Mouse (Mus musculus): ENCODE data around the gene Mri1. TPM values are rescaled to one million over a fixed set of nuclear protein-coding genes. Genes with fewer than 3 reads are reported as not detected.

Mri1 gene
- polyA plus RNA-seq, 1 experiment from 2014 or later: 95.9 TPM

DNA sequence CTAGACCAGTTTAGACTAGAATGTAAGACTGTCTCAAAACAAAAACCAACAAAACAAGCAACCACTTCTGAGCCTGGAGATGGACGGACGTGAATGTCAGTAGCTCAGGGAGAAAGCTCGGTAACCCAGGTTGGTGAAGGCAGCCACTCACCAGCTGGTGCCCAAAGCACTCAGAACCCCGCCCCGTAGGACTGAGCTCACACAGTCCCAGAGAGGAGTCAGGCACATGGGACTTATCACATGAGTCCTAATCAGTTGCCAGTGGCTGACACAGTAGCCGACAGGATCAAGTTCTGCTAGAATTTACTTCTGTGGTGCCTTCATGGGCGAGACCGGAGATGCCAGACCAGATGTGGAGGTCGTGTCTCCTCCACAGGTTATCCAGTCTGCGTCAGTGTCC is 23.7 kb upstream of the Mri1 start:
- H3K27me3 ChIP-seq (replicated peaks; ENCODE audit: control insufficient read depth, insufficient read depth, low read length): no peaks in the 10 kb centered on the region
- H3K9me3 ChIP-seq (ENCODE audit: control insufficient read depth, low read length): no peaks in the 10 kb centered on the region
- no peak for DNase-seq (ENCODE audit: low spot score)
- H3K36me3 ChIP-seq (ENCODE audit: control insufficient read depth, insufficient read depth, low read length): no peaks in the 10 kb centered on the region
- H3K9ac ChIP-seq (ENCODE audit: low read depth, low read length): no peak overlapping the region
- H3K4me2 ChIP-seq: no peak overlapping the region
- no peak overlapping the region for H3K4me3 ChIP-seq (ENCODE audit: low read depth, low read length)
- no peak for ATAC-seq (replicated peaks; ENCODE audit: low FRiP score)
- H3K27ac ChIP-seq (ENCODE audit: low read depth, low read length): no peak overlapping the region
- 57% methylated on average over 10 of the region's 10 CpGs for WGBS
- H3K4me1 ChIP-seq (replicated peaks; ENCODE audit: control insufficient read depth, insufficient read depth, low read length): peaks cover 7% of the 10 kb centered on the region

DNA sequence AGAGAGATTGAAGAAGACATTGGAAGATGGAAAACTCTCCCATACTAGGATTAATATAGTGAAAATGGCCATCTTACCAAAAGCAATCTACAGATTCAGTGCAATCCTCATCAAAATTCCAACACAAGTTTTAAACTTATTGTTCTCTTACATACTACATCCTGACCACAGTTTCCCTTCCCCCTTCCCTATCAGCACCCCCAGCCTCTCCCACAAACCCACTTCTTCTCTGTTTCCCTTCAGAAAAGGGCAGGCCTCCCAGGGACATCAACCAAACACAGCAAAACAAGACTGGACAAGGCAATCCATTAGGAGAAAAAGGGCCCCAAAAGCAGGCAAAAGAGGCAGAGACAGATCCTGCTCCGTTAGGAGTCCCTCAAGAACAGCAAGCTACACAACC is 19.3 kb upstream of the Mri1 start:
- ATAC-seq (replicated peaks; ENCODE audit: low FRiP score): no peak
- 43% methylated on average over 1 of the region's 1 CpGs for WGBS
- peaks cover 4% of the 10 kb centered on the region for H3K4me1 ChIP-seq (replicated peaks; ENCODE audit: control insufficient read depth, insufficient read depth, low read length)
- no peaks in the 10 kb centered on the region for H3K36me3 ChIP-seq (ENCODE audit: control insufficient read depth, insufficient read depth, low read length)
- H3K4me3 ChIP-seq (ENCODE audit: low read depth, low read length): no peak overlapping the region
- H3K9ac ChIP-seq (ENCODE audit: low read depth, low read length): no peak overlapping the region
- H3K27me3 ChIP-seq (replicated peaks; ENCODE audit: control insufficient read depth, insufficient read depth, low read length): no peaks in the 10 kb centered on the region
- no peak overlapping the region for H3K4me2 ChIP-seq
- H3K27ac ChIP-seq (ENCODE audit: low read depth, low read length): peak overlapping the region; percentile 32; the same call in 1 of the 2 replicates
- no peak for DNase-seq (ENCODE audit: low spot score)
- H3K9me3 ChIP-seq (ENCODE audit: control insufficient read depth, low read length): no peaks in the 10 kb centered on the region

DNA sequence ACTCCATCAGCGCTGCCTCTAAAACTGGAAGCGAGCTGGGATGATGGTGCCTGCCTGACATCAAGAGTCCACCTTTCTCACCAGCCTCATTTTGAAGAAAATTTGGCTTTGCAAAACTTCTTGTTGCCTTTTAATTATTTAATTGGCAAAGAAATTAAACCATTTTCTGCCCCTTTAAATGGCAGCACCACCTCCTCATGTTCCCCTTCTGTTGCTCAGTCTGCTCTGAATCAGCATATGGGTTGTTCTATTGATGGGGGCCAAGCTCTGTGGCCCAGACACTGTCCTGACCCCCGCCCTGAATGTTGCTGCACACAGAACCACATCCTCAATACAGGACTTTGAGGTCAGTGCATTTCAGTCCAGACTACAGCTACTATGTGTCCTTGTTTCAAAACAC is 16.8 kb upstream of the Mri1 start:
- 71% methylated on average over 3 of the region's 3 CpGs for WGBS
- Histone ChIP-seq H3K27me3 (replicated peaks; ENCODE audit: control insufficient read depth, insufficient read depth, low read length) (no peaks in the 10 kb centered on the region), H3K9ac (ENCODE audit: low read depth, low read length) (no peak overlapping the region), H3K27ac (ENCODE audit: low read depth, low read length) (no peak overlapping the region), H3K9me3 (ENCODE audit: control insufficient read depth, low read length) (no peaks in the 10 kb centered on the region), H3K4me3 (ENCODE audit: low read depth, low read length) (no peak overlapping the region), H3K36me3 (ENCODE audit: control insufficient read depth, insufficient read depth, low read length) (no peaks in the 10 kb centered on the region), H3K4me2 (no peak overlapping the region), H3K4me1 (replicated peaks; ENCODE audit: control insufficient read depth, insufficient read depth, low read length) (peaks cover 7% of the 10 kb centered on the region)
- DNase-seq (ENCODE audit: low spot score) (no peak), ATAC-seq (replicated peaks; ENCODE audit: low FRiP score) (no peak)

DNA sequence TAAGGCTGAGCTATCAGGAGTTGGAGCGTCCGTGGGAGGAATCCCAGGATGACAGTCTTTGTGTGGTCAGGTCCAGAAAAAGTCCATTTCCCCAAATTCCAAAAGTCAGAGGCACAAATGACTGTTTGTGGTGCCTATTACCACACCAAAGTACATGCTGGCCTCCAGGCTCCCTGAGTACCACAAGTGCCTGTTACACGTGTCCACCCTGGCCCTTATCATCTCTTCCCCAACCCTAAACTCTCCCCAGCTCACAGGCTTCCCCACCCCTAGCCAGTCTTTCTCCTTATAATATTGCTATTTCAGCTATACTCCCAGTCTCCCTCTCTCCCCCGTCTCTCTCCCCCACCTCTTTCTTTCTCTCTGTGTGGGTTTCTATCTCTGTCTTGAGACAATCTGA is 15.2 kb upstream of the Mri1 start:
- H3K36me3 ChIP-seq (ENCODE audit: control insufficient read depth, insufficient read depth, low read length): no peaks in the 10 kb centered on the region
- no peak overlapping the region for H3K4me2 ChIP-seq
- H3K27me3 ChIP-seq (replicated peaks; ENCODE audit: control insufficient read depth, insufficient read depth, low read length): no peaks in the 10 kb centered on the region
- WGBS: 76% methylated on average over 4 of the region's 4 CpGs
- DNase-seq (ENCODE audit: low spot score): no peak
- no peak overlapping the region for H3K27ac ChIP-seq (ENCODE audit: low read depth, low read length)
- H3K9me3 ChIP-seq (ENCODE audit: control insufficient read depth, low read length): no peaks in the 10 kb centered on the region
- H3K4me1 ChIP-seq (replicated peaks; ENCODE audit: control insufficient read depth, insufficient read depth, low read length): peaks cover 7% of the 10 kb centered on the region
- H3K9ac ChIP-seq (ENCODE audit: low read depth, low read length): no peak overlapping the region
- no peak overlapping the region for H3K4me3 ChIP-seq (ENCODE audit: low read depth, low read length)
- no peak for ATAC-seq (replicated peaks; ENCODE audit: low FRiP score)

DNA sequence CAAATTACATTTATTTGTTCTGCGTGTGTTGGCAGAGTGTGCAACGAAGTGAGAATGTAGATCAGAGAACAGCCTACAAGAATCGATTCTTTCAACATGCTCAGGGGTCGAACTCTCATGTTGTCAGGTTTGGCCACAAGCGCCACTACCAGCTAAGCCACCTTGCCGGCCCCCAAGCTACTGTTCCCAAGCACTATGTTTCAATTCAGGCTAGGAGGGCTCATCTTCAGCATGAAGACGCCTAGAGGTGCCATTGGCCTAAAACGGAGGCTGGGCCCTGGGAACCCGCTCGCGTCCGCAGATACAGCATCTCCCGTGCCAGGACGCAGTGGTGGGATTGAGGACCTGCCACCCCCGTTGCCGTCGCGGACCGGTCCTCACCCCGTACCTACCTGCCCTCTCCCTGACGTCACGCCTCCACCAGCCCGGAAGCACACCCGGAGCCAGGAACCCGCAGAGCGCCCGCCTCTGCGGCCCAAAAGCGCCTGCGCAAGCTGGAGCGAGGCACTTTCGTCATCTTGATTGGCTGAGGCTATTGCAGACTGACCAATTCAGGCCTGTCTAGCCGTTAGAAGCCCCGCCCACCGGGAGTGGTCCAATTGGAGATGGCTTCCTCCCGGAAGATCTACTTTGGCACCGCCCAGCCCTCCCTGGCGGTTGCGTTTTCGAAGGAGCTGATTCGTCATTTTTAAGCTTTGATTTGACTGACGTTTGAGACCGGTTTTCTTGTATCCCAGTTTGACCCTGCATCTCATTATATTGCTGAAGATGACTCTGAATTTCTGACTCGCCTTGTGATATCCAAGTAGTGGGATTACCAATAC is 13.0 kb upstream of the Mri1 start, which contains the start of gene Ccdc130:
Gene Ccdc130, minus strand, starts transcription at position 431 of the 824 bp plus-strand sequence.
- Histone ChIP-seq H3K9me3 (ENCODE audit: control insufficient read depth, low read length) (no peaks in the 10 kb centered on the region), H3K4me3 (ENCODE audit: low read depth, low read length) (peak within 1 kb of the TSS; percentile 83), H3K36me3 (ENCODE audit: control insufficient read depth, insufficient read depth, low read length) (peaks cover 3% of the 10 kb centered on the region; the same call in 1 of the 2 replicates), H3K27ac (ENCODE audit: low read depth, low read length) (peak within 1 kb of the TSS; percentile 33; the same call in 1 of the 2 replicates), H3K27me3 (replicated peaks; ENCODE audit: control insufficient read depth, insufficient read depth, low read length) (no peaks in the 10 kb centered on the region), H3K9ac (ENCODE audit: low read depth, low read length) (peak within 1 kb of the TSS; percentile 83), H3K4me1 (replicated peaks; ENCODE audit: control insufficient read depth, insufficient read depth, low read length) (peaks cover 3% of the 10 kb centered on the region; the same call in 1 of the 2 replicates), H3K4me2 (peak within 1 kb of the TSS; percentile 88)
- ATAC-seq (replicated peaks; ENCODE audit: low FRiP score) (peak; percentile 100), DNase-seq (ENCODE audit: low spot score) (peak; percentile 98)
- under 1% methylated on average over 44 of the region's 44 CpGs for WGBS

DNA sequence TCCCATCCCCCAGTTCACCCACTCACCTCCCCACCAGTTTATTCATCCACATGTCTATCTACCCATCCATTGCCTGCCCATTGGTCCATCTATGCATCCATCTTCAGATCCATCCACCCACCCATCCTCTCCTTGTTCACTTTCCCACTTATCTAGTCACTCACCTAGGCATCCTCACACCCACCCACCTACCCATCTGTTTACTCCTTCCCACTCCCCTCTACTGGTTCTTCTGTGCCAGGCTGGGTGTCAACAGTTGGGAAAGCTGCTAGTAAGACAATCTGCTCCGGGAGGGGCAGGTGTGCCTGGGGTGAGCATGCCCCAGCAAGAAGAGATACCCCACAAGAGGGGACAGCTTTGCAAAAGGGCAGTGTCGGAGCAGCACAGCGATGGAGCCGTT is 4.0 kb upstream of the Mri1 start:
- H3K36me3 ChIP-seq (ENCODE audit: control insufficient read depth, insufficient read depth, low read length): peaks cover 13% of the 10 kb centered on the region; the same call in 1 of the 2 replicates

DNA sequence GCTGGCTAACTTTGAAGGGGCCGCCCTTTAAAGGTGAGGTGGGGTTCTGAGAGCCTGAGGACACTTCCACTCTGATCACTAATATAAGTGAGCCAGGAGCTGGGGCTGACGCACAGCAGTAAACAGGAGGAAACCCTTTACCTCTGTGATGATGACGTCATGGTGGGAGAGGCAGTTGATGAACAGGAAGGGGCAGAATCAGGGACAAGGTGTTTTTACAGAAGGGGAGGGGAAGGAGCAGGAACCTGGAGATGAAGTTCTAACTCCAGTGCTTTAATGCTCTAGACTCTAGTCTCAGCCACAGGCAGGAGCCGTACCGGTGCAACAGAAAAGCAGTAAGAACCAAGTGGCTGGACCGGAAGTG is 686 bp downstream of the Mri1 start:
- DNase-seq (ENCODE audit: low spot score) (peak; percentile 44), ATAC-seq (replicated peaks; ENCODE audit: low FRiP score) (peak; percentile 22; the same call in 1 of the 2 replicates)
- H3K4me1 ChIP-seq (replicated peaks; ENCODE audit: control insufficient read depth, insufficient read depth, low read length): peaks cover 11% of the 10 kb centered on the region
- no peaks in the 10 kb centered on the region for H3K27me3 ChIP-seq (replicated peaks; ENCODE audit: control insufficient read depth, insufficient read depth, low read length)
- 11% methylated on average over 6 of the region's 6 CpGs for WGBS
- no peaks in the 10 kb centered on the region for H3K9me3 ChIP-seq (ENCODE audit: control insufficient read depth, low read length)
- peaks cover 17% of the 10 kb centered on the region for H3K36me3 ChIP-seq (ENCODE audit: control insufficient read depth, insufficient read depth, low read length)
- H3K9ac ChIP-seq (ENCODE audit: low read depth, low read length): peak overlapping the region; percentile 94
- H3K4me3 ChIP-seq (ENCODE audit: low read depth, low read length): peak overlapping the region; percentile 92
- H3K4me2 ChIP-seq: peak overlapping the region; percentile 97
- H3K27ac ChIP-seq (ENCODE audit: low read depth, low read length): peak overlapping the region; percentile 94; the same call in 1 of the 2 replicates

More for the DNA sequence above, 4.0 kb upstream of the Mri1 start:
- Histone ChIP-seq H3K27me3 (replicated peaks; ENCODE audit: control insufficient read depth, insufficient read depth, low read length) (no peaks in the 10 kb centered on the region), H3K27ac (ENCODE audit: low read depth, low read length) (no peak overlapping the region), H3K9me3 (ENCODE audit: control insufficient read depth, low read length) (no peaks in the 10 kb centered on the region), H3K4me1 (replicated peaks; ENCODE audit: control insufficient read depth, insufficient read depth, low read length) (peaks cover 8% of the 10 kb centered on the region), H3K4me2 (no peak overlapping the region), H3K9ac (ENCODE audit: low read depth, low read length) (no peak overlapping the region), H3K4me3 (ENCODE audit: low read depth, low read length) (no peak overlapping the region)
- WGBS: 96% methylated on average over 4 of the region's 4 CpGs
- DNase-seq (ENCODE audit: low spot score) (no peak), ATAC-seq (replicated peaks; ENCODE audit: low FRiP score) (no peak)

DNA sequence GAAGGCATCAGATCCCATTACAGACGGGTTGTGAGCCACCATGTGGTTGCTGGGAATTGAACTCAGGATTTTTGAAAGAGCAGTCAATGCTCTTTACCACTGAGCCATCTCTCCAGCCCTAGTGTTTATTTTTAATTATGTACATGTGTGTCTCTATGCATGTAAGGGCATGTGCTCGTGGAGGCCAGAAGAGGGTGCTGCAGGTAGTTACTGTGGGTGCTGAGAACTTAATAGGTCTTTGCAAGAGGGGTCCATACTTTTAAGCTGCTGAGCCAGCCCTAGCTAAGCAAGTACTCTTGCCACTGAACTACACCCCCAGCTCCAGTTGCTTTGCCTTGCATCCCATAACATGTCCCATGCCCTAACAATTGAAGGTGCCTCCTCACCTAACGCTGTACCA is 1.3 kb downstream of the Mri1 start:
- no peak for DNase-seq (ENCODE audit: low spot score)
- Histone ChIP-seq H3K36me3 (ENCODE audit: control insufficient read depth, insufficient read depth, low read length) (peaks cover 16% of the 10 kb centered on the region), H3K27me3 (replicated peaks; ENCODE audit: control insufficient read depth, insufficient read depth, low read length) (no peaks in the 10 kb centered on the region), H3K4me2 (peak overlapping the region; percentile 97), H3K4me1 (replicated peaks; ENCODE audit: control insufficient read depth, insufficient read depth, low read length) (peaks cover 11% of the 10 kb centered on the region), H3K9ac (ENCODE audit: low read depth, low read length) (peak overlapping the region; percentile 94), H3K27ac (ENCODE audit: low read depth, low read length) (no peak overlapping the region), H3K4me3 (ENCODE audit: low read depth, low read length) (peak overlapping the region; percentile 92), H3K9me3 (ENCODE audit: control insufficient read depth, low read length) (no peaks in the 10 kb centered on the region)
- ATAC-seq (replicated peaks; ENCODE audit: low FRiP score): no peak
- 76% methylated on average over 3 of the region's 3 CpGs for WGBS
